Mouse (Mus musculus): ENCODE measurements around the gene Gm9507.
"Not testable (repeated sequence)": the region's sequence is repeated elsewhere in the genome, so short reads cannot be mapped to it uniquely, and the experiment has no call there.

The Gm9507 gene

DNA sequence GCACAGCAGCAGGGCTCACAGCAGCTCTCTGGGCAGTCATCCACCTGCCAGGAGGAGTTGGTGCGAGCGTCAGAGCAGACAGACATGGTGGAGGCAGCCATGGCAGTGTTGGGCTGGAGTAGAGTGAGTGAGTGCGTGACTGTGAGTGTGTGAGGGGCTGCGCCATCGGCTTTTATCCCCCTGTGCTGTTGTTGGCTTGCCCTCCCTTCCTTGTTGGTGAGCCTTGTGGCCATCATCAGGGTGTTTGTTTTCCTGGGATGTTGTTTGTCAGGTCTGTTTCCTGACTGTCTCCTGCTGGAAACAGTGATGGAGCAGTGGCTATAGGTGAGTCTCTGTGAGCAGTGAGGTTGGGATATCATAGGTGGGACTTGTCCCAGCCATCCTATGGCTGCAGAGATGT lies at the start of gene Gm9507:
TSS of gene Gm9507 (minus strand) at position 101 of the 400 bp plus-strand sequence.
- DNase-seq = no peak

DNA sequence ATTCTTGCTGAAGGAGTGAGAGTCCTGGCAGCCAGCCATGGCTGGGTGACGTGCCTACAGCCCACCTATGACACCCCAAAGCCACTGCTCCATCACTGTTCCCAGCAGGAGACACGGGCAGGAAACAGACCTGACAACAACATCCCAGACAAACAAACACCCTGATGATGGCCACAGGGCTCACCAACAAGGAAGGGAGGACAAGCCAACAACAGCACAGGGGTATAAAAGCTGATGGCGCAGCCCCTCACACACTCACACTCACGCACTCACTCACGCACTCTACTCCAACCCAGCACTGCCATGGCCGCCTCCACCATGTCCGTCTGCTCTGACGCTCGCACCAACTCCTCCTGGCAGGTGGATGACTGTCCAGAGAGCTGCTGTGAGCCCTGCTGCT lies 40.9 kb upstream of the Gm9507 start, which contains the start of gene Gm10318:
TSS of gene Gm10318 (plus strand) at position 301 of the 400 bp plus-strand sequence.
- no peak for DNase-seq

DNA sequence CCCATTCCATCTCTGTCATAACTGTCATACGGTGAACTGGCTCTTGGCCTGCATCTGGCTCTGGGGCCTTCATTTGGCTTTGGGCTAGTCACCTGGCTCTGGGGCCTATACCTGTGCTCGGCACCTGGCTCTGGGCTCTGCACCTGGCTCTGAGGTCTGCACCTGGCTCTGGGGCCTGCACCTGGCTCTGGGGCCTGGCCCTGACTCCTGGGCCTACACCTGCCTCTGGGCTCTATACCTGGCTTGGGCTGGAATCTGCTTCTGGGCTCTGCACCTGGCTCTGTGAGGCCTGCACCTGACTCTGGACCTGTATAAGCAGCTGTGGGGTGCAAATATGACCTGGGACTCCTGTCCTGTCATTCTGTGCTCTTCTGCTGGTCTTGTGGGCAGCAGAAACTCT lies 35.9 kb upstream of the Gm9507 start:
- DNase-seq = no peak

DNA sequence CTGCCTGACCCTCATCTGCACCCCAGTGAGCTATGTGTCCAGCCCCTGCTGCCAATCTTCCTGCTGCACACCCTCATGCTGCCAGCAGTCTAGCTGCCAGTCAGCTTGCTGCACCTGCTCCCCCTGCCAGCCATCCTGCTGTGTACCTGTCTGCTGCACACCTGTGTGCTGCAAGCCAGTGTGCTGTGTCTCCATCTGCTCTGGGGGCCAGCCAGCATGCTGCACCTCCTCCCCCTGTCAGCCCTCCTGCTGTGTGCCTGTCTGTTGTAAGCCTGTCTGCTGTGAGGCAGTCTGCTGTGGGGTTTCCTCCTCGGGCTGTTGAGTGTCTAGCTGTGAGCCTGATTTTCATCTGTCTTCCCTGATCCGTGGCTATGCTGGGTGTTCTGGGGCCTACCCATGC lies 35.3 kb upstream of the Gm9507 start:
- DNase-seq = no peak

DNA sequence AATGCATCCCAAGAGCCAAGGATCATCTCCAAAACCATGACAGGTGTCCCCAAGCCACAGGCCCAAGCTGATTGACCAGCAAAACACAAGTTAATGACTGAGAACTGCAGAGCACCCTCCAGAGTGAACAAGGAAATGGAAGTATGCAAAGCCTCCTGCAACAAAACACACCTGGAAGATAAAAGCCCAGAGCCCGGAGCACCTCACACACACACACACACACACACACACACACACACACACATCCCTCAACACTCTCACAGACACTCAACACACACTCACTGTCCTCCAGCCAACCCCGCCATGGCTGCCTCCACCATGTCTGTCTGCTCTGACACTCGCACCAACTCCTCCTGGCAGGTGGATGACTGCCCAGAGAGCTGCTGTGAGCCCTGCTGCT lies 34.9 kb upstream of the Gm9507 start, which contains the start of gene Gm36176:
TSS of gene Gm36176 (plus strand) at position 301 of the 400 bp plus-strand sequence.
- no peak for DNase-seq

DNA sequence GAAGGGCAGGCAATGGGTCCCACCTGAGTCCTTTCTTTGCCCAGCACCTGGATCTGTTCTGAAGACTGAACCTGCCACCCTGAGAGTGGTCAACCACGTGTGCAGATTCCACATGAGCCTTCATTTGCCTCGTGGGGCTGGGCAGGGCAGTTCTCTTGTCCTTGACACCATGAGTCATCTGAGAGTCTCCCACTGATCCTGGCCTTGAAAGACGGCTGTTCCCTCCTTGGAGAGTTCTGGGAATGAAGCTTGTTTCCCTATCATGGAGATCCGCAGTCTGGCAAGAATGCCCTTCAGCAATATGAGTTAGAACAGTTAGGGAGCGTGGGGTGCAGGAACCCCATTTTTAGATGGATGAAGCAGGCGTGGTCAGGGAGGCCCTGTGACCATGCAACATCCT lies 27.4 kb upstream of the Gm9507 start:
- no peak for DNase-seq

DNA sequence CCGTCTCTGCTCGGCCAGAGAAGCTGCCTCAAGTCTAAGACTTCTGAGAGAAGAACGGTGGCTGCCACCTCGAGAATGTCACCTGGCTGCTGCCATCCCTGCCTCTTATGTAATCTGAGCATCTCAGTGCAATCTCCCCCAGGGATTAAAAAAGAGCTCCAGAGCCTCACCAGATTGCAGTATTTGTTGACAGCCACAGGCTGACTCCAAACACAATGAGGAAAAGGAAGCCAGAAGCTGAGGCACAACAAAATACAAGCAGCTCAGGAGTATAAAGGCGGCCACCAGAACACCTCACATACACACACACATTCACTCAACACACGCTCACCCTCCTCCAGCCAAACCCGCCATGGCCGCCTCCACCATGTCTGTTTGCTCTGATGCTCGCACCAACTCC lies 24.0 kb upstream of the Gm9507 start, which contains the start of gene Krtap10-10:
TSS of gene Krtap10-10 (plus strand) at position 301 of the 400 bp plus-strand sequence.
- DNase-seq = no peak

DNA sequence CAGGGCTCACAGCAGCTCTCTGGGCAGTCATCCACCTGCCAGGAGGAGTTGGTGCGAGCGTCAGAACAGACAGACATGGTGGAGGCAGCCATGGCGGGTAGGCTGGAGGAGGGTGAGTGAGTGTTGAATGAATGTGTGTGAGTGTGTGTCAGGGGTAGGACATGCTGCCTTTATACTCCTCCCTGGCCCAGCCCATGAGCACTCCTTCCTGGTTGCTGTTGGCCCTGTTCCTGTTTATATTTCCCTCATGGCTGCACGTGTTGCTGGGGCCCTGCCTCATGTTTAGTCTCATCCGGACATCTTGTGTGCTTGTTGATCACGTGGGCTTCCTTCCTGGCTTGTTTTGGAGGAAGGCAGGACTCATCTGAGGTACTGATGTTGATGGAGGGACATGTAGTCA lies 15.3 kb upstream of the Gm9507 start, which contains the start of gene Krtap10-4:
TSS of gene Krtap10-4 (minus strand) at position 145 of the 400 bp plus-strand sequence.
- no peak for DNase-seq

DNA sequence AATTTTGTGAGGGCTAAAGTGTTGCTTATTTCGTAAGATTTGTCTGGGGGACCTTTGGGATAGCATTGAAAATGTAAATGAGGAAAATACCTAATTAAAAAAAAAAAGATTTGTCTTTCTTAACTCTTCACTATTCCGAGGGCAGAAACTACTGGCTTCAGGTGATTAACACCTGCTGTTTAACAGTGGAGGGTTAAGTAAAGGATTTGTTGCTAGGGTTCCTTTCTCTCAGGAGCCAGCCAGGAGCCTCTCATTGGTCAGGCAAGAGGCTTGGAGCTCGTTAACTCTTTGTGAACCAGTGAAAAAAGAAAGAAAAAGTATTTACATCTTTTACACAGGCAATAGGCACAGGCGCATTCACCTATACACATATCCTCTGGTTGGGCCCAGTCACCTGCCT lies 7.6 kb upstream of the Gm9507 start:
- DNase-seq = no peak

DNA sequence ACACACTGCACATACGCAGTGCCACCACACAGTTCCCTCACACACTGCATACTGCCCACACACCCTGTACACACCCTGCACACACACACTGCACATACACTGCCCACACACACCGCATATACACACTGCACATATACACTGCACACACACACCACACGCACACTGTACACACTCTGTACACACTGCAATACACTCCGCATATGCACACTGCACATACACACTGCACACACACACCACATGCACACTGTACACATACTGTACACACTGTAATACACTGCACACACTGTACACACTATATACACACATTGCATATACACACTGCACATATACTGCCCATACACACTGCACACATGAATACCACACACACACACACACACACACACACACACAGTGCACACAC lies 6.9 kb upstream of the Gm9507 start:
- no peak for DNase-seq

DNA sequence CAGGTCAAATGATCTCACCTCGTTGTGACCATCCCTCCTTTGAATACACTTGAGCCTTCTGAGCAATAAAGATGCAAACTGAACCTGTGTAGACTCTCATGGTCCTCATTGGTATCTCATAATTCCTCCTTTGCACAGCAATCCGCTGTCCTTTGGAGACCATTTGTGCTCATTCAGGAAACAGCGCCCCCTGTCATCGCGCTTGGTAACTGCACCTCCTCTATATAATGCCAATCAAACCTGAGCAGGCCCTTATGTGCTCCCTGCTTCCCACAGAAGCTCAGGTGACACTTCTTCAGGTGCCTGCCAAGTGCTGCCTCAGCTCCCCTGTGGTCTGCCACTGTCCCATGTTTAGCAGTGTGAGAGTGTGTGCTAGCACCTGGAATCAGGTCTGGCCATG lies 3.9 kb upstream of the Gm9507 start:
- DNase-seq = peak; percentile 18

DNA sequence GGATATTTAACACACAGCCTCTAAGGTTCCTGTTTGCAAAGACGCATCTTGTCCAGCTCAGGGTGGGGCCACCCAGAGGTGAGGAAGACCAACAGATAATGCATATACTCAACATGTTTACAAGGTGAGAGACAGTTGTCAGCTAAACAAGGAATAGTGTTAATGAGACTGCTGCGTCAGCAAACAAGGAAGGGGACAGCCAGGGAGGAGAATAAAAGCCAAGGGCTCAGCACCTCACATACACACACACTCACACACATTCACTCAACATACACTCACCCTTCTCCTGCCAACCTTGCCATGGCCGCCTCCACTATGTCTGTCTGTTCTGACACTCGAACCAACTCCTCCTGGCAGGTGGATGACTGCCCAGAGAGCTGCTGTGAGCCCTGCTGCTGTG lies 2.7 kb upstream of the Gm9507 start, which contains the start of gene Gm2696:
TSS of gene Gm2696 (plus strand) at position 301 of the 400 bp plus-strand sequence.
- no peak for DNase-seq

DNA sequence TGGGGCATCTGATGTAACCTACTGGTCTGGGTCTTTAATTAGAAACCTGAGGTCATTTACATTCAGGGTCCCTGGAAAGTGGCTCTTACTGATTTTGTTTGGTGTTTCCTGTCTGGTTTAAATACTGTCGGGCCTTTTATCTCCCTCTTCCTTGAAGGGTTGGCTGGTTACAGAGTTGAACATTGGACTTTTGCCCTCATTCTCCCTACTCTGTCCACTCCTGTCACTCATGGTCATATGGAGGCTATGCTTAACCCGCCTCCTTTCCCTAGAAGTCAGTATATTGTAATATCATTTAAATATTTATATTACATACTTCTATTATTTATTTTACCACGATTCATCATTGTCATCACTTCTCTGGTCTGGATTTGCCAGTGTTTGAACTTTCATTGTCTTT lies 7.5 kb downstream of the Gm9507 start:
- no peak for DNase-seq

DNA sequence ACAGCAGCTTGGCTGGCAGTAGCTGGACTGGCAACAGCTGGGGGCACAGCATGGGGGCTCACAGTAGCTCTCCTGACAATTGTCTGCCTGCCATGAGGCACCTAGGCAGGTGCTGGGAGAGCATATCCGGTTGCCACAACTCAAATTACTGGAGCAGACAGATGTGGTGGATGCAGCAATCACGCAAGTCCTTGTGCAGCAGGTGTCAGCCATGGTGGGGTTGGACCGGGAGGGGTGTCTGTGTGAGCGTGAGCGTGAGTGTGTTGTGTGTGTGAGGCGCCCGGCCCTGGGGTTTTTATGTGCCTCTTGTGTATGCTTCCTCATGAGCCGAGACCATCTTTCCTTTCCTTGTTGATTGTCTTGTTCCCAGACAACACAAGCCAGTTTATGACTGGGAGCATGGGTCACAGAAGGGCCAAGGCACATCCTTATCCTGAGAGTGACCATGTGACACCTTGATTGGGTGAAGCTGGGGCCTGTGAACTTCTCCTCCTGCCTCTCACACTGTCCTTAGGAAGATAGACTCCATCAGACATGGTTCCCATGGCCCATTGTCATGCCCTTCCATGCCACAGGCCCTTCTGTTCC lies 12.6 kb downstream of the Gm9507 start, which contains the start of gene Gm19668:
TSS of gene Gm19668 (minus strand) at position 213 of the 588 bp plus-strand sequence.
- DNase-seq = no peak

DNA sequence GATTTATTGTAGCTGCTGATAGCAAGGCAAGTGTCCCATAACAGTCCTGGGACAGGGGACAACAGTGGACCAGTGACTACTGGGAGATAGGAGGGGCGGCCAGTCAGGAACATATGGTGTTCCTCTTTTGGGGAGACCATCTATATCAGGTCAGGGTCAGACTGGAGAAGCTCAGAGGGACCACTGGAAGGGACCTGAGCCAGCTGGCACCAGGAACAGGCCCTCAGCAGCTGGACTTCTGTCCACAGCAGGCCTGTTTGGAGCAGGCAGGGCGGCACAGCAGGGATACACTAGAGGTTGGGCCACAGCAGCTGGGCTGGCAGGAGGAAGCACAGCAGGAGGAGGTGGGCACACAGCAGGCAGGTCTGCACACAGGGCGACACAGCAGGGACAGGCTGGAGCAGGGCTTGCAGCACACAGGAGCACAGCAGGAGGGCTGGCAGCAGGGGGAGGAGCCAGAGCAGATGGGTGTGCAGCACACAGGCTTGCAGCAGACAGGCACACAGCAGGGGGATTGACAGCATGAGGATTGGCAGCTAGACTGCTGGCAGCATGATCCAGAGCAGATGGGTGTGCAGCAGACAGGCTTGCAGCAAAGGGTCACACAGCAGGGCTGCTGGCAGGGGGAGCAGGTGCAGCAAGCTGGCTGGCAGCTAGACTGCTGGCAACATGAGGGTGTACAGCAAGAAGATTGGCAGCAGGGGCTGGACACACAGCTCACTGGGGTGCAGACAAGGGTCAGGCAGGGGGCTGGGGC lies 13.3 kb downstream of the Gm9507 start:
- not testable (repeated sequence) for DNase-seq

DNA sequence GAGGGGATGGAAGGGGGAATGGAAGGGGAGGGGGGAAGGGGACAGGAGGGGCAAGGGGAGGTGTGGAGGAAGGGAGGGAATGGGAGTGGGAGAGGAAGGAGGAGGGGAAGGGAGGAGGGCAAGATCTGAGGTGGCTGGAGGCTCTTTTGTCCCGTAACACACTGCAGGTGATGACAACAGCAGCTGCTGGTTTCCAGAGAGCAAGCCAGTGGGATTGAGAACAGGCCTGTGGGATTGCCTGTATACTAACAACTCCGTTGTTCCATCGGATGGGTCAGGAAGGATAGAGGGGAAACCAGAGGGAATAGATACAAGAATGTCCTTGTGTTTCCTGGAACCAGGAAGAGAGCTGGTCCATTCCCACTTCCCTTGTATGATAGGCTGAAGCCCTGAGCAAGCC lies 14.0 kb downstream of the Gm9507 start:
- no peak for DNase-seq

DNA sequence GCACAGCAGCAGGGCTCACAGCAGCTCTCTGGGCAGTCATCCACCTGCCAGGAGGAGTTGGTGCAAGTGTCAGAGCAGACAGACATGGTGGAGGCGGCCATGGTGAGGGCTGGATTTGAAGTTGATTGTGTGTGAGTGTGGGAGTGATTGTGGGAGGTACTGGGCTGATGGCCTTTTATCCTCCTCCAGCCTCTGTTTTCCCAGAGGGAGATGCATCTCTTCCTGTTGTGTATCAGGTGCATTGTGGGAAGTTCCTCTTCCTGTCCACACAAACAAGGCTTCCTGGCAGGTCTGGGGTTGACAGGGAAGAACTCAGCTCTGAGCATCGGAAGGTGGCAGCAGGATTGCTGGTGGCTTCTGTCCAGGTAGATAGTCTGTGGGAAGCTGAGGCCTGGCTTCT lies 16.7 kb downstream of the Gm9507 start, which contains the start of gene Gm9639:
TSS of gene Gm9639 (minus strand) at position 101 of the 400 bp plus-strand sequence.
- no peak for DNase-seq

DNA sequence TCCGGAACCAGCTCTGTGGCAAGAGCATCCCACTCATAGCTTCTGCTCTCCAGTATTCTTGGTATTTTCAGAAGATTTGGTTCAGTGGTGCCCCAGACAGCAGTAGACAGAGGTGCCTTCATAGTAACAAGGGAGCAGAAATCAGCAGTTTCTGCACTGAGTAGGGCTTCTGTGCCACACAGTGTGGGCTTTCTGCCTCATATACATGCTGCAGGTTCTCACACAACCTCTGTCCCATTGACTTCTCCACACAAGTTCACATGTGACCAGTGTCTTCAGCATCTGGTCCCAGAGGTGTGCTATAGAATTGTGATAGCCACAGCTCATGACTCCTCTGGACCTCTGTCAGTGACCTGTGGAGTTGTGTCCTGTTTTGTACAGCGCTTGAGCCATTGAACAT lies 23.0 kb downstream of the Gm9507 start:
- DNase-seq = no peak

DNA sequence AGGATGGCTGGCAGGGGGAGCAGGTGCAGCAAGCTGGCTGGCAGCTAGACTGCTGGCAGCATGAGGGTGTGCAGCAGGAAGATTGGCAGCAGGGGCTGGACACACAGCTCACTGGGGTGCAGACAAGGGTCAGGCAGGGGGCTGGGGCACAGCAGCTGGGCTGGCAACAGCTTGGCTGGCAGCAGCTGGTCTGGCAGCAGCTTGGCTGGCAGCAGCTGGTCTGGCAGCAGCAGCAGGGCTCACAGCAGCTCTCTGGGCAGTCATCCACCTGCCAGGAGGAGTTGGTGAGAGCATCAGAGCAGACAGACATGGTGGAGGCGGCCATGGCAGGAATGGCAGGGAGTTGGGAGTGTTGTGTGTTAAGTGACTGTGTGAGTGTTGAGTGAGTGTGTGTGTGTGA lies 23.8 kb downstream of the Gm9507 start, which contains the start of gene Gm7137:
TSS of gene Gm7137 (minus strand) at position 325 of the 400 bp plus-strand sequence.
- not testable (repeated sequence) for DNase-seq

DNA sequence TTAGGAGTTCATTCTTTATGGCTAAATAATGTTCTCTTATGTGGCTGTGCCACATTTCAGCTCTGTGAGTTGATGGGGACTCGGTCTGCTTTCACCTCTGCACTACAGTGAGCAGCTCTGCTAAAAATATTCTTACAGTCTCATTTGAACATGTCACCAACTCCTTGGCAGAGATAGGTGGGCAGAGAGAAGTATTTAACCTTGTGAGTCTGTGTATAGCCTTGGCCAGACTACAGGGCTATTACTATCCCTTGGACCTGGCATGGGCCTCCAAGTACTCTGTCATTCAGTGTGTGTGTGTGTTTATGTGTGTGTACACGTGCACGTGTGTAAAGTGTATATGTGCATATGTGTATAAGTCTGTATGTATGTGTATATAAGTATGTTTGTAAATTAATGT lies 28.2 kb downstream of the Gm9507 start:
- not testable (repeated sequence) for DNase-seq

DNA sequence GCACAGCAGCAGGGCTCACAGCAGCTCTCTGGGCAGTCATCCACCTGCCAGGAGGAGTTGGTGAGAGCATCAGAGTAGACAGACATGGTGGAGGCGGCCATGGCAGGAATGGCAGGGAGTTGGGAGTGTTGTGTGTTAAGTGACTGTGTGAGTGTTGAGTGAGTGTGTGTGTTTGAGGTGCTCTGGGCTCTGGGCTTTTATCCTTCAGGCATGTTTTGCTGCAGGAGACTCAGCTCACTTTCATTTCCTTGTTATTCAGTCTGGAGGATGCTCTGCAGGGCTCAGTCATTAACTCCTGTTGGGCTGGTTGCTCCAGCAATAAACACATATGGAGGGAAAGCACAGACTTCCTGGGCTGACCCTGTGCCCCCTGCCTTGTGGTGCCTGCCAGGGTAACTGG lies 29.2 kb downstream of the Gm9507 start, which contains the start of gene Gm3250:
TSS of gene Gm3250 (minus strand) at position 101 of the 400 bp plus-strand sequence.
- not testable (repeated sequence) for DNase-seq

DNA sequence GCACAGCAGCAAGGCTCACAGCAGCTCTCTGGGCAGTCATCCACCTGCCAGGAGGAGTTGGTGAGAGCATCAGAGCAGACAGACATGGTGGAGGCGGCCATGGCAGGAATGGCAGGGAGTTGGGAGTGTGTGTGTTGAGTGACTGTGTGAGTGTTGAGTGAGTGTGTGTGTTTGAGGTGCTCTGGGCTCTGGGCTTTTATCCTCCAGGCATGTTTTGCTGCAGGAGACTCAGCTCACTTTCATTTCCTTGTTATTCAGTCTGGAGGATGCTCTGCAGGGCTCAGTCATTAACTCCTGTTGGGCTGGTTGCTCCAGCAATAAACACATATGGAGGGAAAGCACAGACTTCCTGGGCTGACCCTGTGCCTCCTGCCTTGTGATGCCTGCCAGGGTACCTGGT lies 34.8 kb downstream of the Gm9507 start, which contains the start of gene Gm7138:
TSS of gene Gm7138 (minus strand) at position 101 of the 400 bp plus-strand sequence.
- not testable (repeated sequence) for DNase-seq

DNA sequence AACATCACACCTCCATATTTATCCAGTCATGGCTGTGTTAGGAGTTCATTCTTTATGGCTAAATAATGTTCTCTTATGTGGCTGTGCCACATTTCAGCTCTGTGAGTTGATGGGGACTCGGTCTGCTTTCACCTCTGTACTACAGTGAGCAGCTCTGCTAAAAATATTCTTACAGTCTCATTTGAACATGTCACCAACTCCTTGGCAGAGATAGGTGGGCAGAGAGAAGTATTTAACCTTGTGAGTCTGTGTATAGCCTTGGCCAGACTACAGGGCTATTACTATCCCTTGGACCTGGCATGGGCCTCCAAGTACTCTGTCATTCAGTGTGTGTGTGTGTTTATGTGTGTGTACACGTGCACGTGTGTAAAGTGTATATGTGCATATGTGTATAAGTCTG lies 39.5 kb downstream of the Gm9507 start:
- not testable (repeated sequence) for DNase-seq

DNA sequence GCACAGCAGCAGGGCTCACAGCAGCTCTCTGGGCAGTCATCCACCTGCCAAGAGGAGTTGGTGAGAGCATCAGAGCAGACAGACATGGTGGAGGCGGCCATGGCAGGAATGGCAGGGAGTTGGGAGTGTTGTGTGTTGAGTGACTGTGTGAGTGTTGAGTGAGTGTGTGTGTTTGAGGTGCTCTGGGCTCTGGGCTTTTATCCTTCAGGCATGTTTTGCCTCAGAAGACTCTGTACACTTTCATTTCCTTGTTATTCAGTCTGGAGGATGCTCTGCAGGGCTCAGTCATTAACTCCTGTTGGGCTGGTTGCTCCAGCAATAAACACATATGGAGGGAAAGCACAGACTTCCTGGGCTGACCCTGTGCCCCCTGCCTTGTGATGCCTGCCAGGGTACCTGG lies 40.4 kb downstream of the Gm9507 start, which contains the start of gene Gm3238:
TSS of gene Gm3238 (minus strand) at position 101 of the 400 bp plus-strand sequence.
- not testable (repeated sequence) for DNase-seq

All from kidney, adult 18-20 months (tissue).